Mouse (Mus musculus) intestine, postnatal 0 days (tissue): ENCODE measurements around the gene Mecom. TPM values are rescaled to one million over a fixed set of nuclear protein-coding genes. Genes with fewer than 3 reads are reported as not detected.
A peak's percentile ranks its signal among the peaks of the same experiment; 100 is the strongest.

Experiments
- ATAC-seq: fragments of 200-750 bp; cut with Nextera tagmentation; 2 replicates; pipeline ENCODE4 v1.8.0; 2017; ENCODE audit warnings: mild to moderate bottlenecking, moderate TSS enrichment, moderate library complexity
- H3K27ac ChIP-seq: fragments of 300-500 bp; sonication (generic); 2 replicates; pipeline ENCODE4 v1.5.1; 2014; ENCODE audit warnings: mild to moderate bottlenecking, low read depth, low read length, moderate library complexity
- H3K27me3 ChIP-seq: fragments of 300-500 bp; sonication (generic); replicated peaks from 2 replicates; pipeline ENCODE4 v1.6.1; 2014; ENCODE audit warnings: low read length, mixed read lengths; ENCODE audit not compliant: control insufficient read depth, insufficient read depth
- H3K36me3 ChIP-seq: fragments of 300-500 bp; sonication (generic); 2 replicates; pipeline ENCODE4 v1.6.1; 2014; ENCODE audit warnings: mild to moderate bottlenecking, moderate library complexity; ENCODE audit not compliant: control insufficient read depth, insufficient read depth
- H3K4me1 ChIP-seq: fragments of 300-500 bp; sonication (generic); replicated peaks from 2 replicates; pipeline ENCODE4 v1.6.1; 2014; ENCODE audit warnings: antibody characterized with exemption, low read length, mixed read lengths; ENCODE audit not compliant: control insufficient read depth, insufficient read depth
- H3K4me2 ChIP-seq: fragments of 300-500 bp; sonication (generic); replicated peaks from 2 replicates; pipeline ENCODE4 v1.6.1; 2014; ENCODE audit warnings: low read depth, mild to moderate bottlenecking, moderate library complexity
- H3K4me3 ChIP-seq: fragments of 300-500 bp; sonication (generic); 2 replicates; pipeline ENCODE4 v1.5.1; 2014; ENCODE audit warnings: low read depth, low read length
- H3K9ac ChIP-seq: fragments of 300-500 bp; sonication (generic); 2 replicates; pipeline ENCODE4 v1.6.1; 2014; ENCODE audit warnings: mild to moderate bottlenecking, low read depth, low read length
- H3K9me3 ChIP-seq: fragments of 300-500 bp; sonication (generic); 2 replicates; pipeline ENCODE4 v1.6.1; 2016; ENCODE audit warnings: mixed run types; ENCODE audit not compliant: control insufficient read depth
- CTCF ChIP-seq: sonication (generic); IDR thresholded peaks from 2 replicates; pipeline ENCODE4 v1.5.1; 2016; ENCODE audit warnings: low read depth, mild to moderate bottlenecking, control low read depth, antibody characterized with exemption, moderate library complexity
- WGBS: fragments of 180-500 bp; shearing (Covaris S2); extraction: QIAGEN DNeasy Blood & Tissue Kit; methylation state at CpG from one replicate; pipeline ENCODE4 v1.1.7; 2014; 5-methylcytosine and 5-hydroxymethylcytosine counted together
- polyA plus RNA-seq: library from polyadenylated mRNA; unstranded; fragments of >200 nt; fragmentation: Nextera tagmentation; extraction: Ambion mirVana; gene quantifications from 2 replicates; pipeline ENCODE4 v1.2.1, GENCODE M21; 2015

The Mecom gene
- polyA plus RNA-seq, 1 experiment from 2014 or later, result 7.7 TPM

GRCm38 (mm10) chr3:30511796-30512195 is 36.0 kb downstream of the Mecom start:
- no peak overlapping the region for H3K27ac ChIP-seq
- H3K9ac ChIP-seq, result no peak overlapping the region

GRCm38 (mm10) chr3:30511062-30511640 is 36.7 kb downstream of the Mecom start:
- Histone ChIP-seq H3K4me3 (no peak overlapping the region), H3K27ac (no peak overlapping the region), H3K9ac (no peak overlapping the region), H3K4me2 (no peak overlapping the region), H3K36me3 (no peaks in the 10 kb centered on the region), H3K9me3 (no peaks in the 10 kb centered on the region), H3K4me1 (peaks cover 7% of the 10 kb centered on the region; the same call in 1 of the 2 replicates), H3K27me3 (peaks cover 96% of the 10 kb centered on the region)
- 39% methylated on average over 4 of the region's 4 CpGs for WGBS
- no peak for TF ChIP-seq CTCF
- ATAC-seq, result no peak

More at GRCm38 (mm10) chr3:30511796-30512195, 36.0 kb downstream of the Mecom start:
- no peaks in the 10 kb centered on the region for H3K36me3 ChIP-seq
- no peaks in the 10 kb centered on the region for H3K9me3 ChIP-seq
- H3K4me1 ChIP-seq, result peaks cover 7% of the 10 kb centered on the region; the same call in 1 of the 2 replicates
- no peak for TF ChIP-seq CTCF
- no peak overlapping the region for H3K4me2 ChIP-seq
- WGBS, result 28% methylated on average over 7 of the region's 7 CpGs
- no peak for ATAC-seq
- no peak overlapping the region for H3K4me3 ChIP-seq
- H3K27me3 ChIP-seq, result peaks cover 96% of the 10 kb centered on the region

DNA sequence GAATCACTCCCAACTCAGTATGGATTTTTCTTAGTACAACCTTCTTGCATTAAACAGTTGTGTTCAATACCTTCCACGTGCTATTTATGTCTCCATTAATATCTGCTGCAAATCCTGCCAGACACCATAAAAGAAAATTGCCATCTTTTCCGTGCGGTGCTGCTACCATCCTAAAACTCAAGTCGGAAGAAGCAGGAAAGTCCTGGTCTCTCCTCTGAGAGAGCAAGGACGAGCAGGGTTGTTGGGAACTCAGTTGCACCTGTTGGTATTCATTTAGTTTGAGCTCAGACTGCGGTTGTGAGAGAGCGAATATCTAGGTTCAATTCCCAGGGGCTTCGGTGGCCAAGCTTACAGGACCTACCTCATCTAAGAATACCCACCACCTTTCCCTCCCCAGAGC is 37.2 kb downstream of the Mecom start:
- H3K27ac ChIP-seq, result no peak overlapping the region
- H3K9me3 ChIP-seq, result no peaks in the 10 kb centered on the region
- ATAC-seq, result no peak
- peaks cover 7% of the 10 kb centered on the region; the same call in 1 of the 2 replicates for H3K4me1 ChIP-seq
- WGBS, result 18% methylated on average over 8 of the region's 8 CpGs
- no peak overlapping the region for H3K9ac ChIP-seq
- no peak for TF ChIP-seq CTCF
- H3K36me3 ChIP-seq, result no peaks in the 10 kb centered on the region
- H3K27me3 ChIP-seq, result peaks cover 96% of the 10 kb centered on the region
- no peak overlapping the region; the same call in 1 of the 2 replicates for H3K4me3 ChIP-seq
- no peak overlapping the region for H3K4me2 ChIP-seq

DNA sequence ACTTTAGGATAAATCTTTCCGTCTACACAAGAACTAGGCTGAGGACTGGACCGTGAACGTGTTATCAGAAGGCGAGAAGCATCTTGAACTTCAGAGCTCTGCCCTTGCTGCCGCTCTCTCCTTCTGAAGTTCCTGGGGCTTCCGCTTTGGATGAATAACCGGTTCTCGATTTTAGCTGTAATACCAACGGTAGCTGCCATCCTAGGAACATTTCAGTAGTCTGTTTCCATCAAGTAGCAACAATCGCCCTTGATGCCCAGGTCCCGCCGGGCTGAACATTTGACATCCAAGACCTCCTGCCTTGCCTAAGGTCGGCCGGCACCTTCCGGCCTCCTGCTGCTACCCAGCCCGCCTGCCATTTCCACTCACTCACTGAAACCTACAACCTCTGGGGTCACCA is 37.7 kb downstream of the Mecom start:
- Histone ChIP-seq H3K9me3 (no peaks in the 10 kb centered on the region), H3K4me2 (peak overlapping the region; percentile 88), H3K9ac (no peak overlapping the region), H3K27me3 (peaks cover 96% of the 10 kb centered on the region), H3K4me1 (peaks cover 7% of the 10 kb centered on the region; the same call in 1 of the 2 replicates), H3K27ac (no peak overlapping the region), H3K36me3 (no peaks in the 10 kb centered on the region), H3K4me3 (peak overlapping the region; percentile 59; the same call in 1 of the 2 replicates)
- TF ChIP-seq CTCF, result no peak
- 7% methylated on average over 16 of the region's 16 CpGs for WGBS
- ATAC-seq, result no peak

GRCm38 (mm10) chr3:30508930-30509910 is 38.6 kb downstream of the Mecom start:
- WGBS, result 1% methylated on average over 41 of the region's 55 CpGs
- peak overlapping the region; percentile 62; the same call in 1 of the 2 replicates for H3K27ac ChIP-seq
- H3K27me3 ChIP-seq, result peaks cover 96% of the 10 kb centered on the region

More at GRCm38 (mm10) chr3:30508930-30509910, 38.6 kb downstream of the Mecom start:
- Histone ChIP-seq H3K4me2 (peak overlapping the region; percentile 88), H3K36me3 (no peaks in the 10 kb centered on the region), H3K4me1 (peaks cover 7% of the 10 kb centered on the region; the same call in 1 of the 2 replicates), H3K9ac (peak overlapping the region; percentile 50), H3K9me3 (no peaks in the 10 kb centered on the region), H3K4me3 (peak overlapping the region; percentile 59)
- peak; percentile 29; the same call in 1 of the 2 replicates for TF ChIP-seq CTCF
- ATAC-seq, result no peak
